9 mouse cellular contexts compared by ENCODE assay signal in genomic region chr9:21796259-21796658, GRCm38 (mm10). TPM values are rescaled to one million over a fixed set of nuclear protein-coding genes. Genes with fewer than 3 reads are reported as not detected.
DNase-seq lines count a peak whose midpoint lies in the region; ATAC-seq and TF ChIP-seq lines count a peak whose summit lies in the region.
"Had no signal": no experiment of that assay in that cellular context is flagged by ENCODE, and none has a peak within 500 bp of the region (broad histone marks: within the 10 kb centered on the region; RNA-seq: fewer than 3 reads in every experiment).

No protein-coding gene starts in this region.

- H3K79me2 ChIP-seq in liver, adult 2 months (ENCODE audit: control insufficient read depth, insufficient read depth, low read length), result peaks cover 44% of the 10 kb centered on the region

- H3K27ac ChIP-seq in liver, adult 2 months (replicated peaks; ENCODE audit: insufficient read depth, low read depth, low read length), result peak overlapping the region; percentile 37
- peak overlapping the region; percentile 30 for H3K27ac ChIP-seq in heart, embryonic 11.5 days (ENCODE audit: low read depth, low read length)
- H3K27ac ChIP-seq in intestine, postnatal 0 days (ENCODE audit: low read depth, low read length), result peak overlapping the region; percentile 5; the same call in 1 of the 2 replicates
- H3K27ac ChIP-seq: liver, embryonic 15.5 days had no signal

- no peak for DNase-seq in liver, adult 2 months (ENCODE audit: extremely low read depth, low read depth, low spot score)
- DNase-seq in liver, result no peak
- peak; percentile 23 for DNase-seq in neural tube, embryonic 10.5 days (ENCODE audit: extremely low spot score, low spot score)
- no peak for DNase-seq in spleen, postnatal 10 days (ENCODE audit: low spot score in 2 of 2)
- no peak for DNase-seq in right cerebral cortex, postnatal 10 days (ENCODE audit: low spot score in 2 of 2)

- no peak for TF ChIP-seq POLR2A in liver, adult 2 months (IDR thresholded peaks at IDR 0.05; ENCODE audit: extremely low read depth, insufficient read depth, low read length)

- peak overlapping the region; percentile 16; the same call in 1 of the 2 replicates for H3K4me3 ChIP-seq in liver, adult 2 months (ENCODE audit: insufficient read depth, low read depth, low read length)
- peak overlapping the region; percentile 92 for H3K4me3 ChIP-seq in heart, embryonic 11.5 days (ENCODE audit: low read depth, low read length)
- no peak overlapping the region for H3K4me3 ChIP-seq in intestine, postnatal 0 days (ENCODE audit: low read depth, low read length)
- H3K4me3 ChIP-seq: liver, embryonic 15.5 days had no signal

- H3K36me3 ChIP-seq in liver, adult 2 months (ENCODE audit: control insufficient read depth, insufficient read depth, low read length), result peaks cover 4% of the 10 kb centered on the region; the same call in 1 of the 2 replicates
- H3K36me3 ChIP-seq in heart, embryonic 11.5 days (ENCODE audit: control insufficient read depth, insufficient read depth, low read length), result peaks cover 29% of the 10 kb centered on the region
- H3K36me3 ChIP-seq in intestine, postnatal 0 days (ENCODE audit: control insufficient read depth, insufficient read depth), result peaks cover 39% of the 10 kb centered on the region

- WGBS in liver, adult 2 months, result 59% methylated on average over 3 of the region's 3 CpGs
- WGBS in heart, embryonic 11.5 days (ENCODE audit: insufficient replicate concordance), result 56% methylated on average over 3 of the region's 3 CpGs
- 56% methylated on average over 3 of the region's 3 CpGs for WGBS in intestine, postnatal 0 days

- peak overlapping the region; percentile 81 for H3K4me2 ChIP-seq in heart, embryonic 11.5 days
- peak overlapping the region; percentile 97 for H3K4me2 ChIP-seq in intestine, postnatal 0 days (replicated peaks; ENCODE audit: low read depth)

- no peaks in the 10 kb centered on the region for H3K9me3 ChIP-seq in heart, embryonic 11.5 days (replicated peaks; ENCODE audit: control insufficient read depth, low read length)
- no peaks in the 10 kb centered on the region for H3K9me3 ChIP-seq in intestine, postnatal 0 days (ENCODE audit: control insufficient read depth)
- H3K9me3 ChIP-seq: liver, embryonic 15.5 days had no signal

- no peak for ATAC-seq in heart, embryonic 11.5 days (replicated peaks; ENCODE audit: insufficient number of reproducible peaks, low FRiP score, low TSS enrichment)
- ATAC-seq in intestine, postnatal 0 days, result no peak
- no peak for ATAC-seq in granulocyte monocyte progenitor cell, adult 5-6 weeks (replicated peaks; ENCODE audit: poor library complexity, severe bottlenecking)

- no peaks in the 10 kb centered on the region for H3K27me3 ChIP-seq in liver, adult 2 months (ENCODE audit: control insufficient read depth, insufficient read depth, low read length)
- H3K27me3 ChIP-seq in heart, embryonic 11.5 days (ENCODE audit: control insufficient read depth, insufficient read depth, low read length), result no peaks in the 10 kb centered on the region
- H3K27me3 ChIP-seq in intestine, postnatal 0 days (replicated peaks; ENCODE audit: control insufficient read depth, insufficient read depth, low read length), result no peaks in the 10 kb centered on the region

- H3K9ac ChIP-seq in liver, adult 2 months (ENCODE audit: low read depth, low read length), result peak overlapping the region; percentile 42
- peak overlapping the region; percentile 16 for H3K9ac ChIP-seq in heart, embryonic 11.5 days (ENCODE audit: low read depth, low read length)
- H3K9ac ChIP-seq in intestine, postnatal 0 days (ENCODE audit: low read depth, low read length), result peak overlapping the region; percentile 34; the same call in 1 of the 2 replicates
- H3K9ac ChIP-seq: liver, embryonic 15.5 days had no signal

- peaks cover 17% of the 10 kb centered on the region for H3K4me1 ChIP-seq in liver, adult 2 months (ENCODE audit: control insufficient read depth, insufficient read depth, low read length)
- peaks cover 37% of the 10 kb centered on the region for H3K4me1 ChIP-seq in heart, embryonic 11.5 days (ENCODE audit: control insufficient read depth, insufficient read depth, low read length)
- no peaks in the 10 kb centered on the region for H3K4me1 ChIP-seq in intestine, postnatal 0 days (replicated peaks; ENCODE audit: control insufficient read depth, insufficient read depth, low read length)

- no peak for TF ChIP-seq CTCF in liver, adult 2 months (IDR thresholded peaks at IDR 0.05; ENCODE audit: low read depth, low read length)
- no peak for TF ChIP-seq CTCF in intestine, postnatal 0 days (IDR thresholded peaks at IDR 0.05; ENCODE audit: low read depth)

RNA-seq across cellular contexts. Expression of gene Kank2, which starts 2.3 kb away (rescaled TPM):
- total RNA-seq in liver, adult 2 months (2014; rRNA removed), result 12.8 and 20.7 TPM in 2 replicates
- polyA plus RNA-seq in liver, adult 2 months (2012; rRNA removed), result 27.2 and 34.5 TPM in 2 replicates
- 8.9 and 9.0 TPM in 2 replicates for polyA plus RNA-seq in heart, embryonic 11.5 days (2014; fragmentation: Nextera tagmentation; extraction: Ambion mirVana)
- 6.4 TPM in 2 replicates for polyA plus RNA-seq in intestine, postnatal 0 days (2015; fragmentation: Nextera tagmentation; extraction: Ambion mirVana)
- 1.5 and 2.1 TPM in 2 replicates for total RNA-seq in granulocyte monocyte progenitor cell, adult 5-6 weeks (2014; fragmentation: Nextera tagmentation)
- total RNA-seq in granulocyte monocyte progenitor cell, adult 5-6 weeks (2017), result 0.78 and 1.6 TPM in 2 replicates

RNA-seq across cellular contexts. Expression of gene Spc24, which starts 36.2 kb away (rescaled TPM):
- total RNA-seq in liver, adult 2 months (2014; rRNA removed), result 15.3 and 17.9 TPM in 2 replicates
- 11.6 and 14.4 TPM in 2 replicates for polyA plus RNA-seq in liver, adult 2 months (2012; rRNA removed)
- polyA plus RNA-seq in heart, embryonic 11.5 days (2014; fragmentation: Nextera tagmentation; extraction: Ambion mirVana), result 90.5 and 103 TPM in 2 replicates
- 23.5 and 32.4 TPM in 2 replicates for polyA plus RNA-seq in intestine, postnatal 0 days (2015; fragmentation: Nextera tagmentation; extraction: Ambion mirVana)
- total RNA-seq in granulocyte monocyte progenitor cell, adult 5-6 weeks (2014; fragmentation: Nextera tagmentation), result 31.4 and 46.5 TPM in 2 replicates
- total RNA-seq in granulocyte monocyte progenitor cell, adult 5-6 weeks (2017), result 117 and 138 TPM in 2 replicates

RNA-seq across cellular contexts. Expression of gene Angptl8, which starts 39.1 kb away (rescaled TPM):
- total RNA-seq in liver, adult 2 months (2014; rRNA removed), result 13.6 and 22.2 TPM in 2 replicates
- 201 and 258 TPM in 2 replicates for polyA plus RNA-seq in liver, adult 2 months (2012; rRNA removed)
- 1.1 and 1.9 TPM in 2 replicates for polyA plus RNA-seq in heart, embryonic 11.5 days (2014; fragmentation: Nextera tagmentation; extraction: Ambion mirVana)
- polyA plus RNA-seq in intestine, postnatal 0 days (2015; fragmentation: Nextera tagmentation; extraction: Ambion mirVana), result 15.9 and 21.1 TPM in 2 replicates
- total RNA-seq in granulocyte monocyte progenitor cell, adult 5-6 weeks (2014; fragmentation: Nextera tagmentation), result 1.5 and 3.0 TPM in 2 replicates
- total RNA-seq in granulocyte monocyte progenitor cell, adult 5-6 weeks (2017), result 1.4 TPM in 1 of 2 replicates, not detected in the other

RNA-seq across cellular contexts. Expression of gene Dock6, which starts 56.2 kb away (rescaled TPM):
- total RNA-seq in liver, adult 2 months (2014; rRNA removed), result 8.5 and 12.6 TPM in 2 replicates
- polyA plus RNA-seq in liver, adult 2 months (2012; rRNA removed), result 23.2 and 33.9 TPM in 2 replicates
- polyA plus RNA-seq in heart, embryonic 11.5 days (2014; fragmentation: Nextera tagmentation; extraction: Ambion mirVana), result 43.9 and 50.1 TPM in 2 replicates
- polyA plus RNA-seq in intestine, postnatal 0 days (2015; fragmentation: Nextera tagmentation; extraction: Ambion mirVana), result 15.5 and 18.4 TPM in 2 replicates
- 4.2 TPM in 2 replicates for total RNA-seq in granulocyte monocyte progenitor cell, adult 5-6 weeks (2014; fragmentation: Nextera tagmentation)
- total RNA-seq in granulocyte monocyte progenitor cell, adult 5-6 weeks (2017), result 0.52 and 5.6 TPM in 2 replicates
